Mouse (Mus musculus) hindbrain, embryonic 13.5 days (tissue): ENCODE measurements around the gene Snx15. TPM values are rescaled to one million over a fixed set of nuclear protein-coding genes. Genes with fewer than 3 reads are reported as not detected.

ENCODE experiments used
- ATAC-seq: fragments of 200-750 bp; cut with Nextera tagmentation; 2 replicates; pipeline ENCODE4 v1.8.0; 2017; ENCODE audit warnings: moderate TSS enrichment; ENCODE audit not compliant: low FRiP score
- H3K27ac ChIP-seq: fragments of 300-500 bp; sonication (generic); 2 replicates; pipeline ENCODE4 v1.5.1; 2015; ENCODE audit warnings: inconsistent platforms, mild to moderate bottlenecking, moderate library complexity
- H3K27me3 ChIP-seq: fragments of 300-500 bp; sonication (generic); 2 replicates; pipeline ENCODE4 v1.6.1; 2015; ENCODE audit warnings: mild to moderate bottlenecking, inconsistent platforms
- H3K36me3 ChIP-seq: fragments of 300-500 bp; sonication (generic); 2 replicates; pipeline ENCODE4 v1.6.1; 2015; ENCODE audit warnings: mild to moderate bottlenecking, inconsistent platforms
- H3K4me1 ChIP-seq: fragments of 300-500 bp; sonication (generic); replicated peaks from 2 replicates; pipeline ENCODE4 v1.6.1; 2015; ENCODE audit warnings: inconsistent platforms
- H3K4me2 ChIP-seq: fragments of 300-500 bp; sonication (generic); 2 replicates; pipeline ENCODE4 v1.6.1; 2015; ENCODE audit warnings: inconsistent platforms, mild to moderate bottlenecking, moderate library complexity
- H3K4me3 ChIP-seq: fragments of 300-500 bp; sonication (generic); 2 replicates; pipeline ENCODE4 v1.5.1; 2015; ENCODE audit warnings: mild to moderate bottlenecking, inconsistent platforms
- H3K9ac ChIP-seq: fragments of 300-500 bp; sonication (generic); 2 replicates; pipeline ENCODE4 v1.6.1; 2015; ENCODE audit warnings: mild to moderate bottlenecking, inconsistent platforms
- H3K9me3 ChIP-seq: fragments of 300-500 bp; sonication (generic); 2 replicates; pipeline ENCODE4 v1.6.1; 2016; ENCODE audit warnings: inconsistent platforms
- WGBS: fragments of 180-500 bp; shearing (Covaris S2); methylation state at CpG from one replicate; pipeline ENCODE4 v1.1.7; 2015; 5-methylcytosine and 5-hydroxymethylcytosine counted together
- polyA plus RNA-seq: library from polyadenylated mRNA; unstranded; fragments of >200 nt; fragmentation: Nextera tagmentation; extraction: Ambion mirVana; gene quantifications from 2 replicates; pipeline ENCODE4 v1.2.1, GENCODE M21; 2015

The Snx15 gene
- polyA plus RNA-seq = 55.7 and 58.3 TPM in 2 replicates

GRCm38 (mm10) chr19:6127760-6128341, at the start of gene Snx15:
TSS of gene Snx15 (minus strand) at chr19:6128304.
- under 1% methylated on average over 32 of the region's 32 CpGs for WGBS
- Histone ChIP-seq H3K4me3 (peak within 1 kb of the TSS; percentile 58), H3K27ac (peak within 1 kb of the TSS; percentile 94), H3K9me3 (no peaks in the 10 kb centered on the region), H3K4me2 (peak within 1 kb of the TSS; percentile 55), H3K36me3 (peaks cover 6% of the 10 kb centered on the region; the same call in 1 of the 2 replicates), H3K4me1 (peaks cover 16% of the 10 kb centered on the region), H3K9ac (peak within 1 kb of the TSS; percentile 76), H3K27me3 (no peaks in the 10 kb centered on the region)
- ATAC-seq = peak; percentile 94

- H3K27ac ChIP-seq = no peak overlapping the region
- no peak overlapping the region for H3K9ac ChIP-seq
- no peaks in the 10 kb centered on the region for H3K9me3 ChIP-seq
- H3K4me1 ChIP-seq = no peaks in the 10 kb centered on the region
- H3K4me3 ChIP-seq = no peak overlapping the region
- H3K27me3 ChIP-seq = no peaks in the 10 kb centered on the region
- H3K4me2 ChIP-seq = no peak overlapping the region
- ATAC-seq = no peak
- no peaks in the 10 kb centered on the region for H3K36me3 ChIP-seq
- WGBS = 44% methylated on average over 5 of the region's 5 CpGs
Observed at GRCm38 (mm10) chr19:6174771-6175170, 46.7 kb upstream of the Snx15 start.

- Histone ChIP-seq H3K27me3 (no peaks in the 10 kb centered on the region), H3K4me2 (no peak overlapping the region), H3K27ac (no peak overlapping the region), H3K36me3 (no peaks in the 10 kb centered on the region), H3K9ac (no peak overlapping the region), H3K9me3 (no peaks in the 10 kb centered on the region), H3K4me3 (no peak overlapping the region), H3K4me1 (no peaks in the 10 kb centered on the region)
- ATAC-seq = no peak
- 85% methylated on average over 8 of the region's 8 CpGs for WGBS
Observed at GRCm38 (mm10) chr19:6171215-6171614, 43.1 kb upstream of the Snx15 start.

- Histone ChIP-seq H3K36me3 (no peaks in the 10 kb centered on the region), H3K9ac (no peak overlapping the region), H3K27me3 (no peaks in the 10 kb centered on the region), H3K4me3 (no peak overlapping the region), H3K4me1 (no peaks in the 10 kb centered on the region), H3K4me2 (no peak overlapping the region), H3K9me3 (no peaks in the 10 kb centered on the region), H3K27ac (no peak overlapping the region)
- ATAC-seq = no peak
- WGBS = 84% methylated on average over 4 of the region's 4 CpGs
Observed at GRCm38 (mm10) chr19:6166750-6167149, 38.6 kb upstream of the Snx15 start.

GRCm38 (mm10) chr19:6163872-6164547, 35.9 kb upstream of the Snx15 start:
- ATAC-seq = no peak
- 76% methylated on average over 10 of the region's 10 CpGs for WGBS

GRCm38 (mm10) chr19:6157220-6157619, 29.1 kb upstream of the Snx15 start:
- Histone ChIP-seq H3K4me3 (no peak overlapping the region), H3K4me1 (no peaks in the 10 kb centered on the region), H3K4me2 (no peak overlapping the region), H3K36me3 (no peaks in the 10 kb centered on the region), H3K27ac (no peak overlapping the region), H3K9ac (no peak overlapping the region), H3K9me3 (no peaks in the 10 kb centered on the region), H3K27me3 (no peaks in the 10 kb centered on the region)
- 80% methylated on average over 6 of the region's 6 CpGs for WGBS
- ATAC-seq = no peak

More at GRCm38 (mm10) chr19:6163872-6164547, 35.9 kb upstream of the Snx15 start:
- no peak overlapping the region for H3K9ac ChIP-seq
- H3K4me1 ChIP-seq = no peaks in the 10 kb centered on the region
- H3K27ac ChIP-seq = no peak overlapping the region
- no peaks in the 10 kb centered on the region for H3K27me3 ChIP-seq
- H3K4me2 ChIP-seq = no peak overlapping the region
- no peaks in the 10 kb centered on the region for H3K36me3 ChIP-seq
- H3K9me3 ChIP-seq = no peaks in the 10 kb centered on the region
- no peak overlapping the region for H3K4me3 ChIP-seq

- no peak for ATAC-seq
- Histone ChIP-seq H3K27me3 (no peaks in the 10 kb centered on the region), H3K4me3 (no peak overlapping the region), H3K36me3 (no peaks in the 10 kb centered on the region), H3K4me2 (no peak overlapping the region), H3K9me3 (no peaks in the 10 kb centered on the region), H3K9ac (no peak overlapping the region), H3K4me1 (no peaks in the 10 kb centered on the region), H3K27ac (no peak overlapping the region)
- WGBS = 62% methylated on average over 8 of the region's 8 CpGs
Observed at GRCm38 (mm10) chr19:6156372-6156771, 28.3 kb upstream of the Snx15 start.

- no peaks in the 10 kb centered on the region for H3K9me3 ChIP-seq
- no peak overlapping the region for H3K9ac ChIP-seq
- no peak overlapping the region for H3K4me2 ChIP-seq
- no peak overlapping the region for H3K4me3 ChIP-seq
- ATAC-seq = no peak
- no peak overlapping the region for H3K27ac ChIP-seq
- H3K36me3 ChIP-seq = no peaks in the 10 kb centered on the region
- H3K27me3 ChIP-seq = no peaks in the 10 kb centered on the region
- WGBS = 89% methylated on average over 9 of the region's 9 CpGs
- H3K4me1 ChIP-seq = no peaks in the 10 kb centered on the region
Observed at GRCm38 (mm10) chr19:6155174-6155573, 27.1 kb upstream of the Snx15 start.

DNA sequence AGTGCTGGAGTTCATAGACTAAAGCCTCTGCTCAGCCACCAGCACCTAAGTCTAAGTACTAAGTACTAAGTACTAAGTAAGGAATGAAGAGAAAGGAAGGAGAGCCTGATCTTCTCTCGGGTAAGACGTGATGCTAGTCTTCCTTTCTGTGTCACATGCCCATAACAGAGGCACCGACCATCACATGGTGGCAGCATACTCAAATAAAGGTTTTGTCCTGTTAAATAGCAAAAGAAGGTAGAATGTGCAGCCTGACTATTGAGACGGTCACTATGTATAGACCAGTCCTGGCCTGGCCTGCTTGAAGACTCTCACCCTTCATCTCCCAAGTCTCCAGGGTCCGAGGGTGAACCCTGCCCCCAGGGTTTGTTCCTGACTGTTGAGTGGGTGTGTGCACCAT, 16.7 kb upstream of the Snx15 start:
- Histone ChIP-seq H3K4me1 (peaks cover 10% of the 10 kb centered on the region), H3K27me3 (no peaks in the 10 kb centered on the region), H3K9me3 (no peaks in the 10 kb centered on the region), H3K4me3 (no peak overlapping the region), H3K4me2 (no peak overlapping the region), H3K27ac (no peak overlapping the region), H3K36me3 (no peaks in the 10 kb centered on the region), H3K9ac (no peak overlapping the region)
- WGBS = 79% methylated on average over 5 of the region's 5 CpGs
- no peak for ATAC-seq

- Histone ChIP-seq H3K4me2 (peak within 1 kb of the TSS; percentile 75), H3K4me3 (peak within 1 kb of the TSS; percentile 61), H3K9ac (peak within 1 kb of the TSS; percentile 90), H3K27me3 (no peaks in the 10 kb centered on the region), H3K27ac (peak within 1 kb of the TSS; percentile 99), H3K4me1 (peaks cover 24% of the 10 kb centered on the region), H3K36me3 (peaks cover 20% of the 10 kb centered on the region), H3K9me3 (no peaks in the 10 kb centered on the region)
- WGBS = under 1% methylated on average over 15 of the region's 15 CpGs
- ATAC-seq = peak; percentile 81
Observed at GRCm38 (mm10) chr19:6141394-6141749, 13.3 kb upstream of the Snx15 start, which contains the start of gene Arl2. TSS of gene Arl2 (minus strand) at chr19:6141548.

- H3K27me3 ChIP-seq = no peaks in the 10 kb centered on the region
- peaks cover 24% of the 10 kb centered on the region for H3K4me1 ChIP-seq
- ATAC-seq = peak; percentile 95
- no peaks in the 10 kb centered on the region for H3K9me3 ChIP-seq
- WGBS = under 1% methylated on average over 65 of the region's 68 CpGs
- peak within 1 kb of the TSS; percentile 61 for H3K4me3 ChIP-seq
- H3K27ac ChIP-seq = peak within 1 kb of the TSS; percentile 99
- peak within 1 kb of the TSS; percentile 75 for H3K4me2 ChIP-seq
- H3K9ac ChIP-seq = peak within 1 kb of the TSS; percentile 90
- H3K36me3 ChIP-seq = peaks cover 25% of the 10 kb centered on the region
Observed at GRCm38 (mm10) chr19:6140678-6141393, 12.7 kb upstream of the Snx15 start, which contains the start of gene Batf2. TSS of gene Batf2 (plus strand) at chr19:6140983.

DNA sequence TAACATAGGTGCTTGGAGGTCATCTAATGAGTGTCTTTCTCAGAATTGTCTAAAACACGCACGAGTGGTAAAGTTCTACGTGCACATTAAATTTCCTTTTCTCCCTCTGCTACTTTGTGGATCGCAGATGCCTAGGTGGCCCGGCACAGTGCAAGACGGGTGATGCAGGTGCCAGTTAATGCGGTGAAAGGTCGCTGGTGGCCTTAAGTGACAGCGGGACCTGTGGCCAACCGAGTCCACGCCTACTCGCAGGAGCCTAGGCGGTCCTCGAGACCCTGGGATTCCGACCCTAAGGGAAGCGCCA, 12.2 kb upstream of the Snx15 start:
- H3K9me3 ChIP-seq = no peaks in the 10 kb centered on the region
- H3K4me1 ChIP-seq = peaks cover 24% of the 10 kb centered on the region
- WGBS = 7% methylated on average over 16 of the region's 16 CpGs
- peaks cover 31% of the 10 kb centered on the region for H3K36me3 ChIP-seq
- peak overlapping the region; percentile 99 for H3K27ac ChIP-seq
- H3K27me3 ChIP-seq = no peaks in the 10 kb centered on the region
- H3K4me2 ChIP-seq = peak overlapping the region; percentile 75
- peak overlapping the region; percentile 61 for H3K4me3 ChIP-seq
- peak overlapping the region; percentile 90 for H3K9ac ChIP-seq
- ATAC-seq = no peak
